ENCODE assay signal across 27 mouse cellular contexts in genomic region chr4:141249383-141249782, GRCm38 (mm10). TPM values are rescaled to one million over a fixed set of nuclear protein-coding genes. Genes with fewer than 3 reads are reported as not detected.
DNase-seq lines count a peak whose midpoint lies in the region; ATAC-seq and TF ChIP-seq lines count a peak whose summit lies in the region.
"Had no signal": no experiment of that assay in that cellular context is flagged by ENCODE, and none has a peak within 500 bp of the region (broad histone marks: within the 10 kb centered on the region; RNA-seq: fewer than 3 reads in every experiment).

No protein-coding gene starts in this region.

- no peaks in the 10 kb centered on the region for H3K36me3 ChIP-seq in midbrain, embryonic 11.5 days (ENCODE audit: control insufficient read depth, insufficient read depth, low read length)
- H3K36me3 ChIP-seq in midbrain, embryonic 10.5 days = no peaks in the 10 kb centered on the region
- peaks cover 8% of the 10 kb centered on the region for H3K36me3 ChIP-seq in stomach, embryonic 16.5 days (ENCODE audit: control insufficient read depth, insufficient read depth, low read length)
- H3K36me3 ChIP-seq in lung, postnatal 0 days (ENCODE audit: insufficient read depth, low read length) = no peaks in the 10 kb centered on the region
- H3K36me3 ChIP-seq: embryonic facial prominence, embryonic 12.5 days; forebrain, embryonic 10.5 days; forebrain, embryonic 12.5 days; G1E had no signal

- peak; percentile 88 for DNase-seq in heart, adult 11 months
- DNase-seq in heart, postnatal 25 days (ENCODE audit: low spot score) = no peak
- DNase-seq in midbrain, embryonic 11.5 days (ENCODE audit: low spot score, missing footprints) = peak; percentile 82
- DNase-seq in midbrain, embryonic 10.5 days (ENCODE audit: low spot score) = no peak
- DNase-seq in lung, adult 18-20 months = no peak
- DNase-seq in lung, postnatal 0 days (ENCODE audit: low spot score) = no peak
- DNase-seq: adrenal gland, adult 8-10 months; adrenal gland, postnatal 14 days; adrenal gland, postnatal 36 days; cerebellum, adult 18-20 months; cerebellum, adult 8-10 months; cerebellum, adult 9-11 months; cerebellum, postnatal 14 days; cerebellum, postnatal 36 days; embryo, embryonic 11 days had no signal

- intact Hi-C loops in heart, postnatal 25 days (cut with DNase I) = loop anchor here (5.0 kb wide), 1 partner anchor 37 kb away; the partner anchor contains the start of gene Rsg1

- TF ChIP-seq EP300 in lung, postnatal 0 days (IDR thresholded peaks at IDR 0.05) = no peak

- WGBS in midbrain, embryonic 11.5 days = 76% methylated on average over 11 of the region's 11 CpGs
- 79% methylated on average over 11 of the region's 11 CpGs for WGBS in midbrain, embryonic 10.5 days
- WGBS in stomach, embryonic 16.5 days = 81% methylated on average over 11 of the region's 11 CpGs
- whole genome bisulfite sequencing in lung, postnatal 0 days = 77% methylated on average over 11 of the region's 11 CpGs

- no peak overlapping the region for H3K27ac ChIP-seq in midbrain, embryonic 11.5 days (ENCODE audit: low read depth, low read length)
- H3K27ac ChIP-seq in midbrain, embryonic 10.5 days (replicated peaks) = no peak overlapping the region
- H3K27ac ChIP-seq in stomach, embryonic 16.5 days (ENCODE audit: low read length) = no peak overlapping the region
- H3K27ac ChIP-seq in lung, postnatal 0 days (ENCODE audit: low read length) = no peak overlapping the region
- H3K27ac ChIP-seq: embryonic facial prominence, embryonic 12.5 days; embryonic facial prominence, embryonic 15.5 days; forebrain, embryonic 10.5 days; forebrain, embryonic 12.5 days had no signal

- no peak for TF ChIP-seq CTCF in lung, postnatal 0 days (IDR thresholded peaks at IDR 0.05)

- no peak for ATAC-seq in midbrain, embryonic 11.5 days (ENCODE audit: low FRiP score)
- ATAC-seq in stomach, embryonic 16.5 days (ENCODE audit: insufficient read depth, low FRiP score) = no peak
- no peak for ATAC-seq in lung, postnatal 0 days
- ATAC-seq: activated CD4-positive, CD25-positive, alpha-beta regulatory T cell, adult 4 months; forebrain, embryonic 14.5 days; forebrain, embryonic 16.5 days; Patski had no signal

- H3K9ac ChIP-seq in midbrain, embryonic 11.5 days (ENCODE audit: low read length) = no peak overlapping the region
- peak overlapping the region; percentile 16; the same call in 1 of the 2 replicates for H3K9ac ChIP-seq in stomach, embryonic 16.5 days (ENCODE audit: low read length)
- H3K9ac ChIP-seq in lung, postnatal 0 days (replicated peaks; ENCODE audit: low read depth) = no peak overlapping the region
- H3K9ac ChIP-seq: embryonic facial prominence, embryonic 12.5 days; embryonic facial prominence, embryonic 15.5 days; forebrain, embryonic 12.5 days had no signal

- peaks cover 51% of the 10 kb centered on the region for H3K27me3 ChIP-seq in midbrain, embryonic 11.5 days (ENCODE audit: control insufficient read depth, insufficient read depth, low read length)
- peaks cover 79% of the 10 kb centered on the region for H3K27me3 ChIP-seq in midbrain, embryonic 10.5 days (ENCODE audit: low read depth, poor library complexity, severe bottlenecking)
- H3K27me3 ChIP-seq in stomach, embryonic 16.5 days (ENCODE audit: control insufficient read depth, insufficient read depth, low read length) = 0 out of 2 replicates have a peak, but pooled peaks cover 2% of the 10 kb centered on the region
- no peaks in the 10 kb centered on the region for H3K27me3 ChIP-seq in lung, postnatal 0 days (replicated peaks; ENCODE audit: insufficient read depth, low read length)
- H3K27me3 ChIP-seq: Patski had no signal

- no peak overlapping the region for H3K4me3 ChIP-seq in midbrain, embryonic 11.5 days (ENCODE audit: low read depth, low read length)
- H3K4me3 ChIP-seq in midbrain, embryonic 10.5 days = no peak overlapping the region
- H3K4me3 ChIP-seq in stomach, embryonic 16.5 days (replicated peaks; ENCODE audit: low read length) = no peak overlapping the region
- no peak overlapping the region for H3K4me3 ChIP-seq in lung, postnatal 0 days (ENCODE audit: low read depth, low read length)
- H3K4me3 ChIP-seq: embryonic facial prominence, embryonic 12.5 days; forebrain, embryonic 12.5 days had no signal

- peaks cover 19% of the 10 kb centered on the region for H3K4me1 ChIP-seq in midbrain, embryonic 11.5 days (ENCODE audit: control insufficient read depth, insufficient read depth, low read length)
- H3K4me1 ChIP-seq in midbrain, embryonic 10.5 days = peaks cover 53% of the 10 kb centered on the region
- peaks cover 48% of the 10 kb centered on the region for H3K4me1 ChIP-seq in stomach, embryonic 16.5 days (ENCODE audit: control insufficient read depth, insufficient read depth, low read length)
- peaks cover 11% of the 10 kb centered on the region for H3K4me1 ChIP-seq in lung, postnatal 0 days (ENCODE audit: insufficient read depth, low read depth, low read length)

- no peak overlapping the region for H3K4me2 ChIP-seq in midbrain, embryonic 11.5 days
- H3K4me2 ChIP-seq in stomach, embryonic 16.5 days (ENCODE audit: low read depth, low read length) = no peak overlapping the region
- no peak overlapping the region for H3K4me2 ChIP-seq in lung, postnatal 0 days (replicated peaks; ENCODE audit: low read depth, low read length)
- H3K4me2 ChIP-seq: embryonic facial prominence, embryonic 12.5 days; forebrain, embryonic 12.5 days had no signal

- H3K9me3 ChIP-seq in midbrain, embryonic 11.5 days (ENCODE audit: control insufficient read depth, low read length) = no peaks in the 10 kb centered on the region
- no peaks in the 10 kb centered on the region for H3K9me3 ChIP-seq in midbrain, embryonic 10.5 days (replicated peaks)
- no peaks in the 10 kb centered on the region for H3K9me3 ChIP-seq in stomach, embryonic 16.5 days (replicated peaks; ENCODE audit: control insufficient read depth, low read length)
- no peaks in the 10 kb centered on the region for H3K9me3 ChIP-seq in lung, postnatal 0 days (ENCODE audit: low read length)
- H3K9me3 ChIP-seq: embryonic facial prominence, embryonic 12.5 days; embryonic facial prominence, embryonic 15.5 days; forebrain, embryonic 10.5 days; forebrain, embryonic 12.5 days had no signal

RNA-seq across cellular contexts. Expression of gene Arhgef19, which starts 10.1 kb away (rescaled TPM):
- total RNA-seq in heart, postnatal 25 days (2021) = 10 to 100 TPM; 28.5 to 36.4 TPM
- 0.47 and 0.61 TPM in 2 replicates for polyA plus RNA-seq in midbrain, embryonic 11.5 days (2014; fragmentation: Nextera tagmentation; extraction: Ambion mirVana)
- polyA plus RNA-seq in midbrain, embryonic 10.5 days (2016; fragmentation: Nextera tagmentation; extraction: Ambion mirVana) = 0.64 and 1.4 TPM in 2 replicates
- polyA plus RNA-seq in stomach, embryonic 16.5 days (2015; fragmentation: Nextera tagmentation; extraction: Ambion mirVana) = 16.1 and 18.9 TPM in 2 replicates
- 2.9 and 3.8 TPM in 2 replicates for polyA plus RNA-seq in lung, postnatal 0 days (2015; fragmentation: Nextera tagmentation; extraction: Ambion mirVana)
- total RNA-seq: common myeloid progenitor, adult 5-6 weeks; G1E had no signal
- polyA plus RNA-seq: activated CD4-positive, CD25-positive, alpha-beta regulatory T cell, adult 4 months; G1E had no signal

RNA-seq across cellular contexts. Expression of gene Rsg1, which starts 35.6 kb away (rescaled TPM):
- under 1 TPM; 0.45 to 0.60 TPM for total RNA-seq in heart, postnatal 25 days (2021)
- 5.4 TPM in 2 replicates for polyA plus RNA-seq in midbrain, embryonic 11.5 days (2014; fragmentation: Nextera tagmentation; extraction: Ambion mirVana)
- 7.4 and 7.5 TPM in 2 replicates for polyA plus RNA-seq in midbrain, embryonic 10.5 days (2016; fragmentation: Nextera tagmentation; extraction: Ambion mirVana)
- 5.5 and 5.6 TPM in 2 replicates for polyA plus RNA-seq in stomach, embryonic 16.5 days (2015; fragmentation: Nextera tagmentation; extraction: Ambion mirVana)
- 2.0 and 2.4 TPM in 2 replicates for polyA plus RNA-seq in lung, postnatal 0 days (2015; fragmentation: Nextera tagmentation; extraction: Ambion mirVana)
- polyA plus RNA-seq: erythroblast, embryonic 14.5 days had no signal

RNA-seq across cellular contexts. Expression of gene Epha2, which starts 51.7 kb away (rescaled TPM):
- 1 to 10 TPM; 6.8 to 7.7 TPM for total RNA-seq in heart, postnatal 25 days (2021)
- 2.2 and 2.5 TPM in 2 replicates for polyA plus RNA-seq in midbrain, embryonic 11.5 days (2014; fragmentation: Nextera tagmentation; extraction: Ambion mirVana)
- 3.6 and 3.7 TPM in 2 replicates for polyA plus RNA-seq in midbrain, embryonic 10.5 days (2016; fragmentation: Nextera tagmentation; extraction: Ambion mirVana)
- 9.5 and 12.1 TPM in 2 replicates for polyA plus RNA-seq in stomach, embryonic 16.5 days (2015; fragmentation: Nextera tagmentation; extraction: Ambion mirVana)
- polyA plus RNA-seq in lung, postnatal 0 days (2015; fragmentation: Nextera tagmentation; extraction: Ambion mirVana) = 9.7 and 10.3 TPM in 2 replicates
- total RNA-seq: G1E had no signal
- polyA plus RNA-seq: activated CD4-positive, CD25-positive, alpha-beta regulatory T cell, adult 4 months; erythroblast, embryonic 14.5 days; G1E had no signal

Comparison
In these comparisons a context has a peak if more than half of its experiments do, and no peak if none do; other contexts are left out.
1. DNase-seq: peak in heart, adult 11 months (single experiment) and midbrain, embryonic 11.5 days (single experiment); none in heart, postnatal 25 days (single experiment), midbrain, embryonic 10.5 days (single experiment), lung, adult 18-20 months (0 of 2) and lung, postnatal 0 days (single experiment).